Mouse (Mus musculus) heart, adult 2 months (tissue): ENCODE data around the gene Ubr3.

ENCODE experiments used
- CTCF ChIP-seq: fragments of 200-600 bp; IDR thresholded peaks from 2 replicates; pipeline ENCODE4 v1.8.1; 2022; ENCODE audit warnings: antibody characterized with exemption, mild to moderate bottlenecking, moderate library complexity
- POLR2A ChIP-seq: fragments of 200-500 bp; IDR thresholded peaks from 2 replicates; pipeline ENCODE4 v1.6.1; 2011; ENCODE audit warnings: mild to moderate bottlenecking, low read depth, low read length, control low read depth; ENCODE audit not compliant: insufficient read depth

GRCm38 (mm10) chr2:69990647-69991046 is 93.6 kb downstream of the Ubr3 start:
- TF ChIP-seq POLR2A, result no peak
- 0 out of 2 replicates have a peak, but pooled peaks have one; percentile 14 for TF ChIP-seq CTCF
